Mouse (Mus musculus) A20 (cell line): ENCODE measurements around the gene Rpl10a.

Experiments used
- DNase-seq: peaks from one replicate; pipeline ENCODE4 v3.0.0-alpha.2; 2011; ENCODE audit warnings: low read depth, low spot score

The Rpl10a gene

DNA sequence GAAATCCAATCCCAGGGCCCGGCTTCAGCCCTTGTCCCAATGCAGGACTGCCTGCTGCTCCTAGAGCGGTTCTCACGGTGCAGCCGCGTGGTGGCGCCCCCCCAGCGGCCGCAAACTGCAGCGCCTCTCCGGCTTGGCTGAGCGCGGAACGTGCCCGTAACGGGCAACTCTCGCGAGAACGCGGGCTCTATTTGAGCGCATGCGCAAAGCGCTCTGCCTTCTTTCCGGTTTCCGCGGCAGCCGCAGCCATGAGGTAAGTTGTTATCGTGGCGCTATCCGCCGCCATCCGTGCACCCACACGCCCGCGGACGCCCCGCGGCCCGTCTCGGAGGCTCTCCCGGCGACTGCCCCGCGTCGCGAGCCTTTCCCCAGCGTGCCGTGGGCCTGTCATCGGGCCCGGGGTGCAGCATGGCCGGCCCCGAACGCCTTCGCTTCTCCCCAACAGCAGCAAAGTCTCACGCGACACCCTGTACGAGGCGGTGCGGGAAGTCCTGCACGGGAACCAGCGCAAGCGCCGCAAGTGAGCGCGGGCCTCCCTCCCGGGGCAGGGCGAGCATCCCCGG, at the start of gene Rpl10a:
Gene Rpl10a, plus strand, starts transcription at position 106 of the 563 bp plus-strand sequence.
- DNase-seq, result peak; percentile 96

DNA sequence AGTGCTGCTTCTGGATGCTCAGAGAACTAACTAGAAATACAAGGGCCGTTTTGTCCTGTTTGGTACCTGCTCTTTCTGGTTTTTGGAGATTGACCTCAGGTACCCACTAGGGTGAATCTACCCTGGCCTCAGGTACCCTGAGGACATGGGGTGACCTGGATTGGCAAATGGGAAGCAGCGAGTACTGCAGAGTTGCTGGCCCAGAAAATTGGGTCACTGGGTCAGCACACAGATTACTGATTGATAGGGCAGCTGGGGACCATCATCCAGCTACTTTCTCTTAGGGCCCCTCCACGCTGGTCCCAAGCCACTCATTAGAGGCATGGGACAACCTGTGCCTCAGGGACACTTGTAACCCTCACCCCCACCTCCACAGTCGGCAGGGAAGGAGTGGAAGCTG, 49.0 kb upstream of the Rpl10a start:
- DNase-seq, result no peak

DNA sequence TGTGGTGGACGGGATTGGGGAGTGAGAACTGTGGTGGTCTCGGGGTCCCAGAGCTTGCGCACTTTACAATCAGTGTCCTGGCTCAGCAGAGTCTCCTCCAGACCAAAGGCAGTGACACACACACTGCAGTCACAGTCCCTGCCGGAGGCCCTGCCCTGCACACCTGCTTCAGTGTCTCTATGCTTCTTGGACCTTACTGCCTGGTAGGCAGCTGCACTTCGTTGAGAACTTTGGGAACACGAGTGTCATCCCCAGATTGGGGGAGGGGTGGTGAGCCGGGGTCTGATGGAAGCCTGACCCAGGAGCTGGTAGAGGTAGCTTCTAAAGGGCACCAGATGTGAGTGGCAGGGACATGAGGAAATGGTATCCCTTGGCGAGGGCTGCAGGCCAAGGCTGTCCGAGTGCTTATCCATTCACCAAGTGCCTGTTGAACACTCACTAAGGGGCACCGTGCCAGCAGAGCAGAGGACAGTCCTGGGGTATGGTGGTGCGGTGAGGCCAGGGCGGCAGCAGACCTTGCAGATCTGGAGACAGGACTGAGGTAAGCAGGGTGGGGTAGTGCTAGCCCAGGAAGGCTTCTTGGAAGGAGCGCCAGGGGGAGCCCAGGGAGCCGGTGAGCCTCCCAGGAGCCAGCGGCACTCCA, 48.4 kb upstream of the Rpl10a start:
- DNase-seq, result no peak

DNA sequence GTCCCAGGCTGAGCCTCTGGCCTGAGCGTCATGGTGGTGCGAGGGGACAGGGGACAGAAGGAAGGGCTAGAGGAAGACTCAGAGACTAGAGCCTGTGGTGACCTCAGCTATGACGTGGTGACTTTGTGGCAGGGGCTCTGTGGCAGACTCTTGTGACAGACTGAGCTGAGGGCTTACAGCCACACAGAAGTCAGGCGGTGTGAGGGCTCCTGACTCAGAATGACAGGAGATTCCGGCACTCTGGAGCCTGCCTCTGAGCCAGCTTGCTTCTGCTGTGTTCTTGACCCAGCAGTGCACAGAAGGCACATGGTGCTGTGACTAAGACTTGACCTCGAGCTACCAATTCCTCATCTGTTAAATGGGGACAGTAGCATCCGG, 47.9 kb upstream of the Rpl10a start:
- no peak for DNase-seq

DNA sequence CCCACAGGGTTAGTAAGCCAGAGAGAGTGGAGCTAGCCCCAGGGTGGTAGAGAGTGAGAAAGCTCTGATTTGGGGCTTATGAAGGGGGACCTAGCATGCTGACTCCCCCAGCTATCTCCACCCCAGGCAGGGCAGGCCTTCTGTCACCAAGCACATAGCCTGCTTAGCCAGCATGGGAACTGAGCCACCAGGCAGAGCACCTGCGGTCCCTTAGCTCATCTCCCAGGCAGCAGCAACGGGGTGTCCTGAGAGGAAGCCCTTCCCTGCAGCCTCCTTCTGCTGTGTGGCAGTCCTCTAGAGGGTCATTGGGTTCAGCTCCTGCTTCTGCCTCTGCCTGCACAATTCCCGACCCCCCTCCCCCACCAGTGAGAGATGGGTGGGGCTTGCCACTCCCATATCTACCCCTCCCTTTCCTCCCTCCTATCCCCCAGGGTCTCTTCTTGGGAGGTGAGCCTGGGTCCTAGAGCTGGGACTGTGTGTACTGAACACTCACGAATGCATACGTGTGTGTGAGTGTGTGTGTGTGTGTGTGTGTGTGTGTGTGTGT, 47.4 kb upstream of the Rpl10a start:
- DNase-seq, result no peak

DNA sequence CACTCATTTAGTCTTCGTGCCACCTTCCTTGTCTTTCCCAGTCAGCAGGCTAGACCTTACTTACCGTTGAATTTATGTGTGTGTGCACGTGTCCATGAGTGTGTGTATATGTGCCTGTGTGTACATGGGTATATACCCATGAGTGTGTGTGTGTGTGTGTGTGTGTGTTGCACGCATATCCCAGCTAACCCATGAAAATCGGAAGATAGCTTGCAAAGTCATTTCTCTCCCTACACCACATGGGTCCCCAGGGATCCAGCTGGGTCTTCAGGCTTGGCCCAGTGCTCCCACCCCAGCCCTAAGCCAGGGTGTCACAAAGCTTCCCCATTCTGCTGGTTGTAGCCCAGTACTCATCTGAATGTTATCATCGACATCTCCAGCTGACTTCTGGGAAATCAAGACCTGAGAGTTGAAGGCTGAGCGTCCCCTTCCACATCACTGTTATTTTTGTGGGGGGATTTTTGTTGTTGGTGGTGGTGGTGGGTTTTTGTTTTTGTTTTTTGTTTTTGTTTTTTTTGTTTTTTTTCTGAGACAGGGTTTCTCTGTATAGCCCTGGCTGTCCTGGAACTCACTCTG, 46.3 kb upstream of the Rpl10a start:
- no peak for DNase-seq

DNA sequence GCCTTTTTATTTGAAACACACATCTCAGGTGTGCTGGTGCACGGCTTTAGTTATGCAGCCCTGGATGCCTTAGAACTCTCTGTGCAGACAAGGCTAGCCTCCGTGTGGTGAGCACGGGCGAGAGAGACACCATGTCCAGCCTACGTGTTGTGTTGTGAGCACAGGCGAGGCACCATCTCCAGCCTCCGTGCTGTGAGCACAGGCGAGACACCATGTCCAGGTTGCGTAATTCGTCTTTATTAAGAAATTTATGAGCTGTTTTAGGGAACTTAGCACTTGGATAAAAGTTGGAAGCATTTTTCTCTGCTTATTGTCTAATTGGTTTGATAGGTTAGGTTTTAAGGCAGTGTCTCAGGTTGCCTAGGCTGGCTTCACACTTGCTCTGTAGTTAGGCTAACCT, 45.1 kb upstream of the Rpl10a start:
- no peak for DNase-seq

DNA sequence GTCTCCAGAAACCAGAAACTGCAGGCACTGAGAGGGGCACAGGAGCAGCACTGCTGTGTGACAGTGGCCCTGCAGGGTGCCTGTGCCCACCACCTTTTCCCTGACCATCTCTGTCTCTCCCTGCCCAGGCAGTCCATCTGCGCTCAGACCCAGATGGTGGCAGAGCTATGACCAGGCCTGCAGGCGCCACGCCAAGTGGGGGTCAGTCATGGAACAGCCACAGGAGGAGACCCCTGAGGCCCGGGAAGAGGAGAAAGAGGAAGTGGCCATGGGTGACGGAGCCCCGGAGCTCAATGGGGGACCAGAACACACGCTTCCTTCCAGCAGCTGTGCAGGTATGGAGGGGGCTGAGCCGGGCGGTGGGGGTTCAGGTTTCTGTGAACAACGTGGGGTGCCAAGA, 42.1 kb upstream of the Rpl10a start:
- peak; percentile 49 for DNase-seq

DNA sequence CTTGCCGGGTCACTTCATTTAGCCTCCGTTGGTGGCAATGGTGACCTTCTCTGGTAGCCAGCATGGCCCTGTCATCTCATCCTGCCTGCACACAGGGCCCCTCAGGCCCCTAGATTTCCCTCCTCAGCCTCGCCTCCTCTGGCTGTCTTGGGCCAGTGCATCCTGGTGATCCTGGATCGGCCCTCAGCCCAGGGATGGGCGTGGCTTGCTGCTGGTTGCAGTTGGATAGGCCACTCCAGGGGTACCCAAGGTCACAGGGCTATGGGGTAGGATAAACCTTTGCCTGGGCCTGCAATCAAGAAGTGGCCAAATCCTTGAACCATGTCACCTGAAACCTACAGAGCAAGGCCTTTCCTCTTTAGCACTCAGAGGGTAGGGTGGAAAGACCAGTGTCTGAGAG, 41.3 kb upstream of the Rpl10a start:
- no peak for DNase-seq

DNA sequence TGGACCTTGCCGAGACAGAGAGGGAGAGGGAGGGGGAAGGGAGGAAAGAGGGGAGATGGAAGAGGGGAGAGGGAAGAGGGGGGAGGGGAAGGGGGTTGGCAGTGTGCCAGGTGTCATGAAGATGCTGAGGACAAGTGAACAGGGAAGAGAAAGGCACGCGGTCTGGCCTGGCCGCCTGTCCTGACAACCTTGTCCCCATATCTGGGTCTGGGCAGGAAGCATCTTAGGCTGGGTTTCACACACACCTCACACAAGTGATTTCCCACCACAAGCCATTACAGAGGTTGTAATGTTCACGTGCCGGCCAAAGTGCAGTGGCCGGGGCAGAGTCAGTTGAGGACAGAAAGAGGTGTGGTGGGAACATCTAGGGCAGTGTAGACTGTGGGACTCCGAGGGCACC, 40.7 kb upstream of the Rpl10a start:
- DNase-seq, result no peak

DNA sequence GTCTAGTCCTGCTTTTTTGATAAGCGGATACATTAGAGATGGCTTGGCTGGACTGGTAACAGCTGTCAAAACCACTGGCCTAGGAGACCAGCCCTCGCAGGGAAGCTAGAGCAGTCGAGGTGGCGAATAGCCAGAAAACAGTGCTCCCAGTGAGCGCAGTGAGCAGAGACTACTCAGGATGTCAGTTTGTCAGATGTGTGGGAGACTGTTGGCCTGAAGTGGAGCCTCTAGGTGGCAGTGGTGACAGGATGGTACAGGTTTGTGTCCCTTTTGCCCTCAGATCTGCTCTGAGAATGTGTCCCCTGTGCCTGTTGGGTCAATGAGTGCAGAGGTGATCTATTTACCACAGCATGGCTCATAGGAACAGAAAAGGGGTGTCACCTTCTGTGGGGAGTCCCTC, 40.3 kb upstream of the Rpl10a start:
- DNase-seq, result peak; percentile 33

DNA sequence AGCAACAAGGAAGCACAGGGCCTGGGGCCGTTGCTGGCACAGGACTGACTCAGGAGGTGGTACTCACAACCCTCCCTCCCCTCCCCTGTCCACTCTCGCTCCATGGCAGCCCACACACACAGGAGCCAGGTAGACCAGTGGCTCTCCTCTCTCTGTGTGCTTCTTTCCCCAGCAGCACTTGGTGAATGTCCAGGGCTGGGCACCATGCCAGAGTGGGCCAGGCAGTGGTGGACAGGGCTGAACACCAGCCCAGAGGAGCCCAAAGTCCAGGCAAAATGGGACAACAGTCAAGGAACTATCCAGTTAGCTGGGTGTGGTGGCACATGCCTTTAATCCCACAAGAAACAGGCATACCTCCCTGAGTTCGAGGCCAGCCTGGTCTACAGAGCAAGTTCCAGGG, 38.0 kb upstream of the Rpl10a start:
- no peak for DNase-seq

DNA sequence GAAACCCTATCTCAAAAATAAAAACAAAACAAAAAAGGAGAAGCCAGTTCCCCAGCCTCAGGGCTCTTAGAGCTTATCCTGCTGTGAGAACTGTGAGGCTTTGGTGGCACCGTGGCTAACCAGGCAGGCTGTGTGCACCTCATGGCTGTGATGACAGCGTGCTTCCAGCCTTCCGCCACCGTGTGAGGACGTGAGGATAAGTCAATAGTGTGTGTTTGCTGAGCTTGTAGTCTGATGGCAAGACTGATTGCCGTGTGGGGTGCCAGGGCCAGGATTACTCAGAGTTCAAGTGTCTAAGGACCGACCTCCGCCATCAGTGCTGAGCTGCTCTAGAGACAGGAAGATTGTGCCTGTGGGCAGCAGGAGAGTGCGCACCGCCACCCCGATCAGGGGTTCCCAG, 37.6 kb upstream of the Rpl10a start:
- DNase-seq, result peak; percentile 22

DNA sequence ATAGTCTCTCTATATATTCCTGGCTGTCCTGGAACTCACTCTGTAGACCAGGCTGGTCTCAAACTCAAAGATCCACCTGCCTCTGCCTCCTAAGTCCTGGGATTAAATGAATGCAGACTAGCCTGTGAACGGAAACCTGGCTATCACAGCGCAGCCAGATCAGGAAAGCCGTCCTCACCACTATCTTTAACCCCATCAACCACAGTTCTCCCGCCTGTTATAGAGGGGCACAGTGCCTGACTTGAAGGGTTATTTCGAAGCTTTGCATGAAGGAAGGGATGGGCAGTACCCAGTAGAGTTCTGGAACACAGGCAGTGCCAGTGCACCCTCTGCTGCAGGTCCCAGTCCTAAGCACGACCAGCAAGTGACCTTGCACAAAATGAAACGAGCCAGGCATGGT, 36.9 kb upstream of the Rpl10a start:
- DNase-seq, result no peak

DNA sequence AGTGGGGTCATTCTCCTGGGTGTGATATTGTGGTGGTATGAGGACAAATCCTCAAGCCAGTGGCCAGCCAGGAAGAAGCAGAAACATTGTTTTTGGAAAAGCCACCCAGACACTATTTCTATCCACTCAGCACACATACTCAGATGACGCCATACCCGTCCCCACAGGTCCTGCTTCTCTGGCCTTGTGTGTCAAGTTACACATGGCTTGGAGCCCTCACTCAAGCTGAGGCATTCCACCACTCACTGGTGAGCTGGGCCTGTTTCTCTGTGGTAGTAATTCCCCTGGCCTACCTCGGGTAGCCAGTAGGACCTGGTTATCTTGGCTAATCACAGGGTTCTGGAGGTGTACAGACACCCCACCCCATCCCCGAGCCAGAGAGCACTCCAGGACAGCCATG, 34.6 kb upstream of the Rpl10a start:
- DNase-seq, result no peak

DNA sequence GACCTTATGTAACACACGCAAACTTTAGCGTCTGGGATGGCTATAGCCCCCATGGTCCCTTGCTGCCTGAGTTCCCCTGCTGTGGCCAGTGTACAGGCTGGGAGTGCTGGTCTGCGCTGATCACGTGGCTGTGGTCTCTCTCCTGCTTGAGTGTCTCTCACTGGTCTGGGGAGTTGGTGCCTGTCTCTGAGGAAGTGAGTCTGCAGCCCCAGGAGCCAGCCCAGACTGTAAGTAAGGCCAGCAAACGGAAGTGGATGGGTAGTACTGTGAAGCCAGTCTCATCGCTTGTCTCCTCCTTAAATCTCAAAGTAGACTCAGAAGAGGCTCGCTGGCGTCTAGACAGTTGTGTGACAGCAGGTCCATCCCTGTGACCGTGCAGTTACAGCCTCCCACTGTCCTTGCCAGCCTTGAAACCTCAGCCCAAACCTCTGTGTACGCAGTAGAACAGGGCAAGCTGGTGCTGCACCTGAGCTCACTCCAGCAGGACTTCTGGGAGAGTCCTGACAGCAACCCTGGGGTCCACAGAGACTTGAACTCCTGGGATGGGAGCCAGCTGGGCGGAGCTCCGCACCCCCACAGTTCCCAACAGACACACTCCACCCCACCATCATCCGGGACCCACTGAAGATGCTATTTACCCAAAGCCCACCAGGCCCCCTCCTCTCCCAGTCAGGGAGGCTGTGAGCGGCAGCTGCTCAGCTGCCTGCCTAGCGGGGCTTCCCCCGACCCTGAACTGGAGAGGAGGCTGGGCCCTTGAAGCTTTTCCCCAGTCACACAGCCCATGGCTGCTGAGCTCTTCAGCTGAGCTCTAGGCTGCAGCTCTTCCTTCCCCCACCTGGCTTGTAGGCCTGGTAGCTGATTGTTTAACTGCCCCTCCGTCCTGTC, 33.6 kb upstream of the Rpl10a start:
- DNase-seq, result no peak

DNA sequence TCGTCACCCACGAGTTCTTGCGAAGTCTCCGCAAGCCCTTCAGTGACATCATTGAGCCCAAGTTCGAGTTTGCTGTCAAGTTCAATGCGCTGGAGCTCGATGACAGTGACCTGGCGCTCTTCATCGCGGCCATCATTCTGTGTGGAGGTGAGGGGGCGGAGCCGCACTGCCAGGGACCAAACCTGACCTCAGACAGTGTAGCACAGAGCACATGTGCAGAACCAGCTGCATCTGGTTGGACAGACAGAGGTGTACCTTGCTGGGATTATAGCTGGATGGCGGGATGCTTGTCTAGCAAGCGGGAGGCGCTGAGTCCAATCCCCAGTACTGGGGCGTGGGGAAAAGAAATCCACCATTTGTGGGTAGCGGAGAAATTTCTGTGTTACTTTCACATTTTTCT, 29.4 kb upstream of the Rpl10a start:
- DNase-seq, result no peak

DNA sequence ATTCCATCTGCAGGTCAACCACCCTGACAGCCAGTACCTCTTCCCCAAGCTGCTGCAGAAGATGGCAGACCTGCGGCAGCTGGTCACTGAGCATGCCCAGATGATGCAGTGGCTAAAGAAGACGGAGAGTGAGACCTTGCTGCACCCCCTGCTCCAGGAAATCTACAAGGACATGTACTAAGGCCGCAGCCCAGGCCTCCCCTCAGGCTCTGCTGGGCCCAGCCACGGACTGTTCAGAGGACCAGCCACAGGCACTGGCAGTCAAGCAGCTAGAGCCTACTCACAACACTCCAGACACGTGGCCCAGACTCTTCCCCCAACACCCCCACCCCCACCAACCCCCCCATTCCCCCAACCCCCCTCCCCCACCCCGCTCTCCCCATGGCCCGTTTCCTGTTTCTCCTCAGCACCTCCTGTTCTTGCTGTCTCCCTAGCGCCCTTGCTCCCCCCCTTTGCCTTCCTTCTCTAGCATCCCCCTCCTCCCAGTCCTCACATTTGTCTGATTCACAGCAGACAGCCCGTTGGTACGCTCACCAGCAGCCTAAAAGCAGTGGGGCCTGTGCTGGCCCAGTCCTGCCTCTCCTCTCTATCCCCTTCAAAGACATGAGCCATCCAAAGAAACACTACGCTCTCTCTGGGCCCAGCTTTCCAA, 28.5 kb upstream of the Rpl10a start:
- no peak for DNase-seq

DNA sequence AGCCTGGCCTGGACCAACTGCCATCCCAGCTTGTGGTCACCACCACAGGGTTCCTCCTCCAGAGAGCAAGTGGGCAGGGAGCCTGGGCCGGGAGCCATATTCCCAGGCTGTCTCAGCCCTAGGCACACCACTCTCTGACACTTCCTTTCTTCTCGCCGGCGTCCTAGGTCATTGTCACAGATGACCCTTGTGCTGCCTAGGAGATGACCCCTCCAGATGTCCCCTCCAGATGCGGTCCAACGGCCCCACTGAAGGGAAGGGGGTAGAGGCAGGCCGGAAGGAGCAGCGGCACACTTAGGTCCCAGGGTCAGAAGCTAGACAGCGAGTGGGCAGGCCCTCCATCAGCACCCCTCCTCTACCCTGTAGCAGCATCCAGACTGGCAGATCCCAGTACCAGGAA, 27.9 kb upstream of the Rpl10a start:
- no peak for DNase-seq

DNA sequence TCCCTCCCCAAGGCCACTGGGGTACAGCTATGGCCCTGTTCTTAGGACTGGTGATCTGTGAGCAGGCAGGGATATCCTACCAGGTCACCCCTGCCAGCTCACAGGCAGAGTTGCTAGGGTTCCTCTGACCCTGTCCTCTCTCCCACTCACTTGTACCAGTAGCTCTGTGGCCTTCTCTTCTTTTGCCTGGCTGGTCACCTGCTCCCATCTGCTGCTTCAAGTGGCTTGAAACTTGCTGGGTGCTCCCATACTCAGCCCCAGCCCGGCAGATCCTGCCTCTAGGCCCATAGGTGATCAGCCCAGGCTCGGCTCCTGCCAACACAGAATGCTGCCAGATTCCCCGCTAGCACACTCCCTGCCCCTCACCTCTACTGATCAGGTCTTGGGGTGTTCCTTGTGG, 27.4 kb upstream of the Rpl10a start:
- DNase-seq, result no peak

DNA sequence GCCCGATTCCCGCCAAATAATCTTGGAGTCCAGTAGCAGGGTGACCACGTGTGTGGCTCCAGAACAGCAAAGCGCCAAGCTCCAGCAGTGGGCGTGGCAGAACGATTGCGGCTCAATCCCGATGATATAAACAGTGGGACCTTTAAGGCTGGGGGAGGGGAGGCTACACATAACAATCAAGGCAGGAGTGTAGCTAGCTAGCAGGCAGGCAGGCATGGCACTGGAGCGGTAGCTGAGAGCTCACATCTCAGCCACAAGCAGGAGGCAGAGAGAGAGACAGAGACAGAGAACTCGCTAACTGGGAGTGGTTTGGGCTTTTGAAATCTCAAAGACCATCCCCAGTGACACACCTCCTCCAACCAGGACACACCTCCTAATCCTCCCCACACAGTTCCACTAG, 23.1 kb upstream of the Rpl10a start:
- DNase-seq, result no peak
